Mouse (Mus musculus) limb, embryonic 13.5 days (tissue): ENCODE data around the gene Ppt2. TPM values are rescaled to one million over a fixed set of nuclear protein-coding genes. Genes with fewer than 3 reads are reported as not detected.

ENCODE experiments used
- ATAC-seq: fragments of 200-750 bp; cut with Nextera tagmentation; 2 replicates; pipeline ENCODE4 v1.8.0; 2017; ENCODE audit warnings: low read depth, moderate number of reproducible peaks, moderate TSS enrichment; ENCODE audit not compliant: low FRiP score
- H3K27ac ChIP-seq: fragments of 300-500 bp; sonication (generic); 2 replicates; pipeline ENCODE4 v1.5.1; 2015; ENCODE audit warnings: inconsistent platforms, mild to moderate bottlenecking, moderate library complexity
- H3K27me3 ChIP-seq: fragments of 300-500 bp; sonication (generic); 2 replicates; pipeline ENCODE4 v1.6.1; 2015; ENCODE audit warnings: mild to moderate bottlenecking, inconsistent platforms
- H3K36me3 ChIP-seq: fragments of 300-500 bp; sonication (generic); 2 replicates; pipeline ENCODE4 v1.6.1; 2015; ENCODE audit warnings: inconsistent platforms, mild to moderate bottlenecking, moderate library complexity
- H3K4me1 ChIP-seq: fragments of 300-500 bp; sonication (generic); 2 replicates; pipeline ENCODE4 v1.6.1; 2015; ENCODE audit warnings: inconsistent platforms
- H3K4me2 ChIP-seq: fragments of 300-500 bp; sonication (generic); replicated peaks from 2 replicates; pipeline ENCODE4 v1.6.1; 2015; ENCODE audit warnings: inconsistent platforms, mild to moderate bottlenecking, moderate library complexity
- H3K4me3 ChIP-seq: fragments of 300-500 bp; sonication (generic); 2 replicates; pipeline ENCODE4 v1.5.1; 2015; ENCODE audit warnings: moderate library complexity, mild to moderate bottlenecking, inconsistent platforms
- H3K9ac ChIP-seq: fragments of 300-500 bp; sonication (generic); 2 replicates; pipeline ENCODE4 v1.6.1; 2015; ENCODE audit warnings: mild to moderate bottlenecking, inconsistent platforms
- H3K9me3 ChIP-seq: fragments of 300-500 bp; sonication (generic); 2 replicates; pipeline ENCODE4 v1.6.1; 2016; ENCODE audit warnings: inconsistent platforms
- WGBS: fragments of 180-500 bp; shearing (Covaris S2); methylation state at CpG from one replicate; pipeline ENCODE4 v1.1.7; 2015; 5-methylcytosine and 5-hydroxymethylcytosine counted together
- polyA plus RNA-seq: library from polyadenylated mRNA; unstranded; fragments of >200 nt; fragmentation: Nextera tagmentation; extraction: Ambion mirVana; gene quantifications from 2 replicates; pipeline ENCODE4 v1.2.1, GENCODE M21; 2015

Ppt2 gene
- polyA plus RNA-seq, 1 experiment from 2014 or later, result 24.4 TPM

DNA sequence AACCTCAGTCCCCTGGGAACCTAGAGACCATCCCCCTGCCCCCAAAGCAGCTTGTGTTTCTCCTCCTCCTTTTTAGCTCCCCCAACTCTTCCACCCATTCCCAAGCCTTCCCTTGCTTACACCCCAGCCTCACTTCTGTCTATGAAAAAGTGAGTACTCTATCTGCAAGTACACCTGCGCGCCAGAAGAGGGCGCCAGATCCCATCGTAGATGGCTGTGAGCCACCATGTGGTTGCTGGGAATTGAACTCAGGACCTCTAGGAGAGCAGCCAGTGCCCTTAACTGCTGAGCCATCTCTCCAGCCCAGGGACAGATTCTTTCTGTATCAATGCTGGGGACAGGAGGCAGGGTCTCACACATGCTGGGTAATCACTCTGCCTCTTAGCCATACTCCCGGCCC, 56.4 kb downstream of the Ppt2 start:
- peaks cover 10% of the 10 kb centered on the region; the same call in 1 of the 2 replicates for H3K27me3 ChIP-seq
- WGBS, result 12% methylated on average over 5 of the region's 5 CpGs
- no peak overlapping the region for H3K27ac ChIP-seq
- H3K4me1 ChIP-seq, result peaks cover 11% of the 10 kb centered on the region
- ATAC-seq, result no peak
- no peak overlapping the region for H3K4me3 ChIP-seq
- H3K36me3 ChIP-seq, result no peaks in the 10 kb centered on the region
- H3K9me3 ChIP-seq, result no peaks in the 10 kb centered on the region
- H3K9ac ChIP-seq, result no peak overlapping the region
- H3K4me2 ChIP-seq, result no peak overlapping the region

GRCm38 (mm10) chr17:34569919-34570318, 58.4 kb downstream of the Ppt2 start:
- Histone ChIP-seq H3K4me3 (no peak overlapping the region), H3K27ac (no peak overlapping the region), H3K9me3 (no peaks in the 10 kb centered on the region), H3K9ac (no peak overlapping the region), H3K27me3 (peaks cover 10% of the 10 kb centered on the region; the same call in 1 of the 2 replicates), H3K4me2 (no peak overlapping the region), H3K36me3 (no peaks in the 10 kb centered on the region), H3K4me1 (peaks cover 8% of the 10 kb centered on the region)
- WGBS, result 73% methylated on average over 4 of the region's 4 CpGs
- no peak for ATAC-seq

DNA sequence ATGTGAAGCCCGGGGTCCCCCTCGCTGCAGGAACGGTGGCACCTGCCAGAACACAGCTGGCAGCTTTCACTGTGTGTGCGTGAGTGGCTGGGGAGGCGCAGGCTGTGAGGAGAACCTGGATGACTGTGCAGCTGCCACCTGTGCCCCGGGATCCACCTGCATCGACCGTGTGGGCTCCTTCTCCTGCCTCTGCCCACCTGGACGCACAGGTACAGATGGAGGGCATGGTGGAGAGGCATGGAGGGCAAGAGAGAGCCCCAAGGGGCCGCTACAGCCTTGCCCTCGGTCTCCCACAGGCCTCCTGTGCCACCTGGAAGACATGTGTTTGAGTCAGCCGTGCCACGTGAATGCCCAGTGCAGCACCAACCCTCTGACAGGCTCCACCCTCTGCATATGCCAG, 59.9 kb downstream of the Ppt2 start:
- no peak overlapping the region for H3K4me3 ChIP-seq
- H3K36me3 ChIP-seq, result no peaks in the 10 kb centered on the region
- H3K27ac ChIP-seq, result no peak overlapping the region
- H3K9me3 ChIP-seq, result no peaks in the 10 kb centered on the region
- no peak overlapping the region for H3K4me2 ChIP-seq
- ATAC-seq, result no peak
- WGBS, result 80% methylated on average over 13 of the region's 13 CpGs
- no peak overlapping the region for H3K9ac ChIP-seq
- peaks cover 20% of the 10 kb centered on the region for H3K4me1 ChIP-seq
- peaks cover 10% of the 10 kb centered on the region; the same call in 1 of the 2 replicates for H3K27me3 ChIP-seq

DNA sequence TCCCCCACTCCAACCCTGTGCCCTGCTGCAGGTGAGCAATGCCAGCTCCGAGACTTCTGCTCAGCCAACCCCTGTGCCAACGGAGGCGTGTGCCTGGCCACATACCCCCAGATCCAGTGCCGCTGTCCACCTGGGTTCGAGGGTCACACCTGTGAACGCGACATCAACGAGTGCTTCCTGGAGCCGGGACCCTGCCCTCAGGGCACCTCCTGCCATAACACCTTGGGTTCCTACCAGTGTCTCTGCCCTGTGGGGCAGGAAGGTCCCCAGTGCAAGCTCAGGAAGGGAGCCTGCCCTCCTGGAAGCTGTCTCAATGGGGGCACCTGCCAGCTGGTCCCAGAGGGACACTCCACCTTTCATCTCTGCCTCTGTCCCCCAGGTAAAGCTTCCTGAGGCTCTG, 61.0 kb downstream of the Ppt2 start:
- 62% methylated on average over 9 of the region's 9 CpGs for WGBS
- no peak for ATAC-seq
- no peak overlapping the region for H3K27ac ChIP-seq
- no peaks in the 10 kb centered on the region for H3K36me3 ChIP-seq
- peaks cover 20% of the 10 kb centered on the region for H3K4me1 ChIP-seq
- peaks cover 10% of the 10 kb centered on the region; the same call in 1 of the 2 replicates for H3K27me3 ChIP-seq
- H3K9ac ChIP-seq, result no peak overlapping the region
- no peaks in the 10 kb centered on the region for H3K9me3 ChIP-seq
- no peak overlapping the region for H3K4me3 ChIP-seq
- no peak overlapping the region for H3K4me2 ChIP-seq

Other genes starting within 250 kb of the Ppt2 start
- 0.47 and 0.69 TPM in 2 replicates for gene BC051142, start 229.7 kb downstream of the Ppt2 start, polyA plus RNA-seq
- gene Btnl4, start 151.2 kb downstream of the Ppt2 start, polyA plus RNA-seq, result not detected in 2 replicates
- gene Btnl6, start 111.2 kb downstream of the Ppt2 start, polyA plus RNA-seq, result not detected in 2 replicates
- gene Notch4, start 64.2 kb downstream of the Ppt2 start, polyA plus RNA-seq, result 4.8 and 5.3 TPM in 2 replicates
- gene Gpsm3, start 38.7 kb downstream of the Ppt2 start, polyA plus RNA-seq, result 4.0 and 5.8 TPM in 2 replicates
- gene Pbx2, start 37.2 kb downstream of the Ppt2 start, polyA plus RNA-seq, result 17.6 and 18.9 TPM in 2 replicates
- gene Ager, start 30.6 kb downstream of the Ppt2 start, polyA plus RNA-seq, result 3.5 TPM in 2 replicates
- 133 and 135 TPM in 2 replicates for gene Rnf5, start 24.8 kb downstream of the Ppt2 start, polyA plus RNA-seq
- 52.9 and 58.4 TPM in 2 replicates for gene Agpat1, start 24.2 kb downstream of the Ppt2 start, polyA plus RNA-seq
- 6.6 and 7.3 TPM in 2 replicates for gene Egfl8, start 12.5 kb downstream of the Ppt2 start, polyA plus RNA-seq
- gene Prrt1, start 1.0 kb upstream of the Ppt2 start, polyA plus RNA-seq, result 0.25 and 0.40 TPM in 2 replicates
- gene Fkbpl, start 16.3 kb upstream of the Ppt2 start, polyA plus RNA-seq, result 16.5 and 18.8 TPM in 2 replicates
- 97.6 and 99.6 TPM in 2 replicates for gene Atf6b, start 18.6 kb upstream of the Ppt2 start, polyA plus RNA-seq
- 0.09 TPM in 2 replicates for gene Tnxb, start 42.0 kb upstream of the Ppt2 start, polyA plus RNA-seq
- gene C4b, start 115.4 kb upstream of the Ppt2 start, polyA plus RNA-seq, result 0.06 and 0.17 TPM in 2 replicates
- gene Cyp21a1, start 176.1 kb upstream of the Ppt2 start, polyA plus RNA-seq, result 0.18 TPM in 1 of 2 replicates, not detected in the other
- gene Stk19, start 208.4 kb upstream of the Ppt2 start, polyA plus RNA-seq, result 28.2 and 28.7 TPM in 2 replicates
- gene Dxo, start 208.5 kb upstream of the Ppt2 start, polyA plus RNA-seq, result 62.8 and 74.3 TPM in 2 replicates
- 54.0 and 55.2 TPM in 2 replicates for gene Skiv2l, start 221.7 kb upstream of the Ppt2 start, polyA plus RNA-seq
- gene Nelfe, start 221.9 kb upstream of the Ppt2 start, polyA plus RNA-seq, result 114 and 126 TPM in 2 replicates
- 1.9 and 2.0 TPM in 2 replicates for gene Cfb, start 234.0 kb upstream of the Ppt2 start, polyA plus RNA-seq